Mouse (Mus musculus): ENCODE measurements around the gene Neurog1. TPM values are rescaled to one million over a fixed set of nuclear protein-coding genes. Genes with fewer than 3 reads are reported as not detected.

Neurog1 gene
- total RNA-seq, 2 experiments from 2014 or later, result not detected

DNA sequence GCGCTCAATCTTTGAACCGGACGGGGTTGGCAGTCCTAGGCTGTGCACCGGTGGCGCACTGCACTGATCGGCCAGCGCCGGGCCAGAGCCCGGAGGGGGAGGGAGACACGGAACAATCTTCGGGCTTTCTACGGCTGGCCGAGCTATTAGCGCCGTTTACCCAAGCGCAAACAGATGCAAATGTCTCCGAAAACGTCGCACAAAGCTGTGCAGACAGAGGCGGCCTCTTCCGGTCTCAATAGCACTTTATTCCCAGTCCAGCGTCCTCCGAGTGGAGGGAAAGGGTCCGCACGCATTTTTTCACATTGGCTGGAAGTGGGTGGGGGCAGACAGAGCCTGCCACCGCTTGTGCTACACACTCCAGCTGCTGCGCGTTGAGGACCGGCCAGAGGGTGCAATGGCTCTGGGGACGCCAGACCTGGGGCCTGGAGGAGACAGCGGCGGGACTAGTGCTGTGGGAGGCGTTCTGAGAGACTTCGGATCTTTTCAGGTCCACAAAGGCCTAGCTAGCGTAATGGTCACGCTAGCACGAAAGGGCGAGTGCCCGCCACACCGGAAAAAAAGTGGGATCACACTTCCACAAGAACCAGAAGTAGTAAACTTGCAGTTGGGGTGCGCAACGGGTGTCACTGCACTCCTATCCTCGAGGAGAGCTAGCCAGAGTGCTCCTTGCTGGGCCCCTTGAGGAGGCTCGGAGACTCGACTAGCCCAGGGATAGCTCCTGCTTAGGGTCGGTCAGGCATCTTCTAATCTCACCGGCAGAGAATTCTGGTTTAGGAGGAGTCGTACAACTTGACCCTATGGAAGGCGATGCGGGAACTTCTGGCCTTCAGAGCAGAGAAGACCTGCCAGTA is 29.7 kb downstream of the Neurog1 start:
- ATAC-seq (ENCODE audit: poor library complexity, severe bottlenecking), result no peak

DNA sequence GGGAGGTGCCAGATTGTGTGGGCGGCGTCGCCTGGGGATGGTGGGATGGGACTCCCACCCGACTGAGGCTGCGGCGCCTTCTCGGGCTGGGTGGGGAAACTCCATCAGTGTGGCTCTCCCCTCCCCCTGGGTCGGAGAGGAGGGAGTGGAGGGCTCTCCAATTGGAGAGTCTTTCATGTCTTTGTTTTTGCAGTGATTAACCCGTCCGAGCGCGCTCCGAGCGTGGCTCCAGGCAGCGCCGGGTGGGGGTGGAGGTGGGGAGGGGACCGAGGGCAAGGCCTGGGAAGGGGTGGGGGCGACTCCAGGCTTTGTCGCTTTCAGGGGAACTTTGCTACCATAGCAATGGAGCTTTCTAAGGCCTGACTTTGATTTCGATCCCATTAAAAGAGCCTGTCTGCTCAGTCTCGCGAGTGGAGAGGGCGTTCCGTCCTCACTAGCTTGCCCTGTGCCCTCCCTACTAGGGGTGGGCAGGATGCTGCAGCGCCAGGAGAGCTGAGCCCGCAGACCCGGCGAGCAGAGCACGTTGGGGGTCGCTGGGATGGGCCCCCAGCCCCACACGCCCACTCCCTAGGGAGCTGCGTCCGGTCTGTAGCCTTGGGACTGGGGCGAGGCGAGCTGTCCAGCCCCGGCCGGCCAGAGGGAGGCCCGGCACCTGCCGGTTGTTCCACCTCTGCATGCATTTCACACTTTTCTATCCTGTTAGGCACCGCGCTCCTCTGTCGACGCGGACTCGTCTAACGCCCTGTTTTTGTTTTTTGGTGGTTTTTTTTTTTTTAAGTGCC is 30.6 kb downstream of the Neurog1 start:
- no peak for ATAC-seq (ENCODE audit: poor library complexity, severe bottlenecking)

- ATAC-seq (ENCODE audit: poor library complexity, severe bottlenecking), result no peak
Measured at GRCm38 (mm10) chr13:56219254-56219653, 32.7 kb downstream of the Neurog1 start.

- ATAC-seq (ENCODE audit: poor library complexity, severe bottlenecking), result no peak
Measured at GRCm38 (mm10) chr13:56216090-56216489, 35.9 kb downstream of the Neurog1 start.

DNA sequence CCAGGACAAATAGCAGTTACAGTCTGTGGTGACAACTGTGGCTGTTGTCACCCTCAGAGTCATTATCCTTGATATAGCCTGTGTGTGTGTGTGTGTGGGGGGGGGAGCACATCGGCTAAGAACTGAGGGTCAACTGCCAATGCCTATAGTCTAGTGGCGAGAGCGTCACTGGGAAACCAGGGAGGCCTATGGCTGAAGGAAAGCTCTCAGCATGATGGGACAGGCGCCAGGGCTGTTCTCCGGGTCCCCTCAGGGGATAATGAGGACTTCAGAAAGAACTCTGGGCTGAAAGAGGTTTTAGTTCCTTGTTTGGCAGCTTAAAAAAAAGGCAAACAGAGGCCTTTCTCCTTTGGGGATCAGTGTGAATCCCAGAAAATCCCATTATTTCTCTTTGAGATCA is 37.3 kb downstream of the Neurog1 start:
- ATAC-seq (ENCODE audit: poor library complexity, severe bottlenecking), result no peak

DNA sequence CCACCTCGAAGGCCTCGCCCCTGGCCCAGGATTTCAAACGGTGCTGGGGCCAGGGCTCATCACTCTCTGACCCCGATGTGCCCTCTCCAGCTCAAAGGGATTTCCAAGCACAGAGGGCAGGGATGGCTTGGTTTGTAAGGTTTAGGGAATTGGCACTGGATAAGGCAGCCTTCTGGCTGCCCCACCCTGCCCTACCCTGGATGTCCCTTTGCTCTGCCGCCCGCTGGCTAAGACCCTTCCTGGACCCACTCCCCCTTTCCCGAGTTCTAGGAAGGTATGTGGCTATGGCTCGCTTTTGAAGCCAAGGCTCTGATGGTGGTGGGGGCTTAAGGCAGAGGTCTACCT is 42.9 kb downstream of the Neurog1 start:
- ATAC-seq (ENCODE audit: poor library complexity, severe bottlenecking), result no peak

GRCm38 (mm10) chr13:56208225-56209066 is 43.5 kb downstream of the Neurog1 start:
- ATAC-seq (ENCODE audit: poor library complexity, severe bottlenecking), result no peak

Other genes starting within 250 kb of the Neurog1 start
- gene H2afy, start 115.8 kb downstream of the Neurog1 start, total RNA-seq (2015), result 304 and 326 TPM in 2 replicates
- gene H2afy, start 115.8 kb downstream of the Neurog1 start, total RNA-seq (2017), result 669 and 674 TPM in 2 replicates
- gene Tifab, start 73.3 kb downstream of the Neurog1 start, total RNA-seq (2015), result 161 and 168 TPM in 2 replicates
- 230 and 238 TPM in 2 replicates for gene Tifab, start 73.3 kb downstream of the Neurog1 start, total RNA-seq (2017)
- gene Cxcl14, start 44.4 kb upstream of the Neurog1 start, total RNA-seq (2015), result 0.14 and 0.78 TPM in 2 replicates
- 0.11 and 0.28 TPM in 2 replicates for gene Cxcl14, start 44.4 kb upstream of the Neurog1 start, total RNA-seq (2017)
- gene Gm3045, start 174.4 kb upstream of the Neurog1 start, total RNA-seq (2015), result not detected in 2 replicates
- gene Gm3045, start 174.4 kb upstream of the Neurog1 start, total RNA-seq (2017), result not detected in 2 replicates
- gene Slc25a48, start 186.2 kb upstream of the Neurog1 start, total RNA-seq (2015), result not detected in 2 replicates
- gene Slc25a48, start 186.2 kb upstream of the Neurog1 start, total RNA-seq (2017), result not detected in 2 replicates
- not detected in 2 replicates for gene Il9, start 230.1 kb upstream of the Neurog1 start, total RNA-seq (2015)
- not detected in 2 replicates for gene Il9, start 230.1 kb upstream of the Neurog1 start, total RNA-seq (2017)